Mouse (Mus musculus): Measurements from ENCODE around the gene Sema4b.

The Sema4b gene

GRCm38 (mm10) chr7:80221179-80221750 is 34.6 kb downstream of the Sema4b start:
- DNase-seq = no peak

- DNase-seq = no peak
Measured at GRCm38 (mm10) chr7:80227065-80227464, 40.4 kb downstream of the Sema4b start.

GRCm38 (mm10) chr7:80230196-80230595 is 43.6 kb downstream of the Sema4b start:
- no peak for DNase-seq

DNA sequence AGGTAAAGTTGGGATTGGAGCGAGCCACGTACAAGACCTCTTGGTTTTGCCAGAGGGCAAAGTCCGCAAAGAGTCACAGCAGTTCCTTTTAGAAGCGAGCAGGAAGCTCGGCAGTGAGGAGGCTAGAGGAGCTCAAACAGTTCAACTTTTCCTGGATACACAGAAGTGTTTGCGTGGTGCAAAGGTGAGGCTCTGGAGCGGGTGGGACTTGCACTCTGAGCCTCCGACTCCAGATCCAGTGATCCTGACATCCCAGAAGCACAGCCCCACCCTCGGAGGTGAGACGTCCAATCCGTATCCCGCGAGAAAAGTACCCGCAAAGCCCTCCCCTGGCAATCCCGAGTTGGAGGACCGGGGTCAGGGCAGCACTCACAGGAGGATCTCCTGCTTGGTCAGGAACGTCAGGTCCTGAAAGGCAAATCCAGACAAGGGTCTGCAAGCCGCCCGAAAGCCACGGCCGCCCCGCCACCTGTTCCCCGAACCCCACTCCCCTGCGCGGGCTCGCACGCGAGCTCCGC is 45.4 kb downstream of the Sema4b start:
- no peak for DNase-seq

DNA sequence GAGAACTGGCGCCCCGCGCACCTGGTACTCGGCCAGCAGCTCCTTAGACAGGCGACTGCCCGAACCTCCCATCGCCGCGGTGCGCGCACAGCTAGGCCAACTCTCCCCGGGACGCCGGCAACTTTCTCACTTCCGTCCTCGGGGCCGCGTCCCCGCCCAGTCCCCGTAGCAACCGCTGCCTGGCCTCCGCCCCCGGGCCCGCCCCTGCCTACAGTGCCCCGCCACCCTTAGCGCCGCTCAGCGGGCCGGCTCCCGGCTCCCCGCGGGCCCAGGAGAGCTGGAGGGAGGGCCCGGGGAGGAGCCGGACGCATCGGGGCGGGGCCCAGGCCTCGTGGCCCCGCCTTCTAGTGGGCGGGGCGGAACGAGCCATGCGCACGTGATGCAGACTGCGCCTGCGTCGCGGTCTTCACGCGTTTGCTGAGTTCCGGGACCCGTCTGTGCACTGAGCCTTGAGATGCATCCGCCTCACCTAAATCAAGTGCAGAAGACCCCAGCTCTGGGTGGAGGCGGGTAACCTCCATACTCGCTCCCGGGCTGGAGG is 45.9 kb downstream of the Sema4b start, which contains the start of the genes Cib1 and Gdpgp1:
Gene Cib1, minus strand, starts transcription at position 325 of the 541 bp plus-strand sequence.
Gene Gdpgp1, plus strand, starts transcription at position 377 of the 541 bp plus-strand sequence.
- DNase-seq = peak; percentile 98 to 99

GRCm38 (mm10) chr7:80233799-80234198 is 47.2 kb downstream of the Sema4b start:
- no peak for DNase-seq

DNA sequence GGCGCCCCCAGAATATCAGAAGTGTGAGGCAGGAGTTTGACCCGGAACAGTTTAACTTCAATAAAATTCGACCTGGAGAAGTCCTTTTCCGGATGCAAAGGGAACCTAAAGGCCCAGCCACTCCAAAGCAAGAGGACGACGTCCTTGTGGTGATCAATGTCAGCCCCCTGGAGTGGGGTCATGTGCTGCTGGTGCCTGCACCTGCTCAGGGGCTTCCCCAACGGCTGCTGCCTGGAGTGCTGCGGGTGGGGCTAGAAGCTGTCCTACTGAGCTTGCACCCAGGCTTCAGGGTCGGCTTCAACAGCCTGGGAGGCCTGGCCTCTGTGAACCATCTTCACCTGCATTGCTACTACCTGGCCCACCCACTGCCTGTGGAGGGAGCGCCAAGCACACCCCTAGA is 51.9 kb downstream of the Sema4b start:
- no peak for DNase-seq

GRCm38 (mm10) chr7:80241661-80242060 is 55.0 kb downstream of the Sema4b start:
- DNase-seq = no peak

DNA sequence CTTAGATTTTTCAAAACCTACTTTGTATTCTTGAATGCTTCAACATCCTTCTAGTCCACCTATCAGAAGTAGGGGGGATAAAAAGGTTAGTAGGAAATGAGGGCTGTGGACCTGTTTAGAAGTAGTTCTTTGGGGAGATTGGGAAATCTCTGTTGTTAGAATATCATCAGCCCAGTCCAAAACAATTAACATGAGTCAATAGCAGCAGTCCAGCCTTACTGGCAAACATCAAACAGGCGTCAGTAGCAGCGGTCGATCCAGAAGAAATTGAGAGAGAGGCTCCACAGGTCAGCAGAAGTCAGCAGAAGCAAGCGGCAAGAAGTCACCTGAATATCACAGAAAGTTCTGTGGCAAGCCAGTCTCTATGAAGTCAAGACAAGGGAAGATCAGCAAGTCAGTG is 58.2 kb downstream of the Sema4b start:
- DNase-seq = no peak

- DNase-seq = peak; percentile 98 to 99
Measured at GRCm38 (mm10) chr7:80246148-80246721, 59.6 kb downstream of the Sema4b start, which contains the start of gene Ttll13. Ttll13 (plus strand) TSS chr7:80246376.

DNA sequence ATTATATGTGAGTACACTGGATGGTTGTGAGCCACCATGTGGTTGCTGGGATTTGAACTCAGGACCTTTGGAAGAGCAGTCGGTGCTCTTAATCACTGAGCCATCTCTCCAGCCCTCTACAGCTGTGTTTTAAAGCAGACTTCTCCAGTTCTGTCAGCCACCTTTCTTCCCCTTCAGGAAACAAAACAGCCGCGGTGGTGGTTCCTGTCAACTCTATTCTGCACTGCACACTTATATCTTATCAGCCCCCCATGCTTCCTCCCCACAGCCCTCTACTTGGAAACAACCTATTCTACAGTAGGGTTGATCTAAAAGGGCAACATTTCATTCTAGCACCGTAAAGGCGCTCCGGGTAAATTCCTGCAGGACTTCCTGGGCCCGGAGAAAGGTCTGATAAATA is 60.2 kb downstream of the Sema4b start:
- DNase-seq = no peak

DNA sequence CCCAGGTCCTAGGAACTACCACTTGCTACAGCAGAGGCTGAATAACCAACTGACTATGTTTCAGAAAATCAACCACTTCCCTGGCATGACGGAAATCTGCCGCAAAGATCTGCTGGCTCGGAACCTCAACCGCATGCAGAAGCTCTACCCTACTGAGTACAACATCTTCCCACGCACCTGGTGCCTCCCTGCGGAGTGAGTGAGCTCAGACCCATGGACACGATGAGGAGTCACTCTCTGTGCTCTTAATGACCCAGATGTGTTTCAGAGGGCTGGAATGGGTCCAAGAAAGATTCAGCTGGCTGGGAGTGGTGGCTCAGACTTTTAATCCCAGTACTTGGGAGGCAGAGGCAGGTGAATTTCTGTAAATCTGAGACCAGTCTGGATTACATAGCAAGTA is 65.8 kb downstream of the Sema4b start:
- DNase-seq = no peak

- DNase-seq = no peak
Measured at GRCm38 (mm10) chr7:80252886-80253285, 66.2 kb downstream of the Sema4b start.

DNA sequence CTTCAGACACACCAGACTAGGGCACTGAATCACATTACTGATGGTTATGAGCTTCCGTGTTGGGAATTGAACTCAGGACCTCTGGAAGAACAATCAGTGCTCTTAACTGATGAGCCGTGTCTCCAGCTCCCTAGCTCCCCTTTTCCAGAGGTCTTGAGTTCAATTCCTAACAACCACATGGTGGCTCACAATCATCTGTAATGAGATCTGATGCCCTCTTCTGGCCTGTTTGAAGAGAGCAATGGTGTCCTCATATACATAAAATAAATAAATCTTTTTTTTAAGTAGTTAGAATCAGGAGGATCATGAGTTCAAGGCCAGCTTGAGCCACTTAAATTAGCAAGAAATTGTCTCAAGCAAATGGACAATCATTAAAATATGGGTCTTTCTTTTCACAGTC is 69.3 kb downstream of the Sema4b start:
- DNase-seq = no peak

DNA sequence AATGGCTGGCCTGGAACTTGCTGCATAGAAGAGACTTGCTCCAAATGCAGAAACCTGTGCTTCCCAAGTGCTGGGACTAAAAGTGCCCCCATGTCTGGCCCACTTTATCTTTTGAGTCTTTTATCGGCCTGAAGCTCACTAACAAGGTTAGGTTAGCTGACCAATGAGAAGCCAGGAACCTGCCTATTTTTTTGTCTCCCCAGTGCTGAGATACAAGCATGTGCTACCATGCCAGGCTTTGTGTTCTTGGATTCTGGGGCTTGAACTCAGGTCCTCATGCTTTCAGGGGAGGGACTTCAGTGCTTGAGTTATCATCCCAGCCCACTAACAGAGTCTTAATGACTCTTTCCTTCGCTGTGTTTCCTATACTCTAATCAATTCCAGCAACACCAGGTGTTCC is 71.1 kb downstream of the Sema4b start:
- no peak for DNase-seq

GRCm38 (mm10) chr7:80260625-80261371 is 74.2 kb downstream of the Sema4b start, which contains the start of gene Ngrn:
Ngrn (plus strand) TSS chr7:80261215.
- DNase-seq = peak; percentile 89 to 90

DNA sequence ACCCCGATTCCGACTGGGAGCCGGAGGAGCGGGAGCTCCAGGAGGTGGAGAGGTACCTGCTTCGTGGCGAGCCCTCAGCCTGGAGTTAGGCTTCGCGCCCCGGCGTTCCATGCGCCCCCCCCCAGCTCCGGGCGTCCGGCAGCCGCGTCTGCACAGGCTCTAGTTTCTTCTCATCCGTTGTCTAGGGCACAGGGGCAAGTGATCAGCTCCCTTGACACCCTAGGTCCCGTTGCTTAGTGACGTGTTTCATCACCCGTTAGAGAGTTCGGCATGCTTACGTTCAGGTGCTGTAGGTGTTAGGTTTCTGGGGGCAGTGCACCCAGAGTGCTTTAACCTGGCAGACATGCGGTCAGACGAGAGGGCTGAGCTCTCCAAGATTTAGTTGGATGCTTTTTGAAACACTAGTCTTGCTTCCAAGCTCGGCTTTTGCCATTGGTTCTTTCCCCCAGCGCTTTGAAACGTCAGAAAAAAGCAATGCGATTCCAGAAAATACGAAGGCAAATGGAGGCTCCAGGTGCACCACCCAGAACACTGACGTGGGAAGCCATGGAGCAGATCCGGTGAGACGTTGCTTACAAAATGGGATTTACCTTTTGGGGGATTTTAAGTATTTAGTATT is 74.8 kb downstream of the Sema4b start:
- DNase-seq = no peak

GRCm38 (mm10) chr7:80264606-80265005 is 78.0 kb downstream of the Sema4b start:
- no peak for DNase-seq

DNA sequence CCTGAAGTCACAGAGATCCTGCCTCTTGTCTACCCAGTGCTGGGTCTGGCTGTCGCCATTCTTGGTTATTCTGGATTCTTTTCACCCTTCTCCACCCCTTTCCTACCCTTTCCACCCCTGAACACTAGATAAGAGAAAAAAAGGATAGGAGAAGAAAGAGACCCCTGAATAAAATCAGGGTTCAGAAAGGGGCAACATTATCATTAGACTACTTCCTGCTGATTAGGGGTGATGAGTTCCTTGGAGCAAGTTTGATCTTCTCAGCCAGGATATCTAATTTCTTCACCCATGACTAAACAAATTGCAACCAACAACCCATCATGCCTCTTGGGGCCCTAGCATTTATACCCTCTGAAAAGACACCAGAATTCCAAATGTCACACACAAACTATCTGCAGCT is 81.1 kb downstream of the Sema4b start:
- DNase-seq = no peak

- peak; percentile 97 for DNase-seq
Measured at GRCm38 (mm10) chr7:80268897-80269750, 82.5 kb downstream of the Sema4b start, which contains the start of gene Vps33b. Vps33b (plus strand) TSS chr7:80269649.

GRCm38 (mm10) chr7:80269751-80270255 is 83.2 kb downstream of the Sema4b start:
- DNase-seq = no peak

DNA sequence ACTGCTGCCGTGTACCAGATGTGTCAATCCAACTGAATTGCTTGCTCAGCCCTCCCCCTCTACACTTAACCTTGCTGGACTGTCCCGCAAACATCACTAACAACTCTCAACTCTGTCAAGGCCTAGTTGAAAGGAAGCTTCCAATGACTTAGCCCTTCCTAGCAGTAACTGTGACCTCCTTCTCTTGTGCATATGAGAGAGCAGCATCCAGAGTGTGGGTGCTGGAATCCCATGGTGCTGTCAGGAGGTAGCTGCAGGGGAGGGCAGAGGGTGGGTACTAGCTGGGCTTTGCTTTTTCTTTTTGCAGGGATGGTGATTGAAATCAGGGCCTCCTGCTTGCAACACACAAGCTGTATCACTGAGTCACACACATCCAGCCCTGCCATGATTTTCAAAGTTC is 86.8 kb downstream of the Sema4b start:
- no peak for DNase-seq

Measured in lung, postnatal 4 days (tissue).